ENCODE assay signal across 16 mouse cellular contexts in genomic region chr17:50170935-50171545, GRCm38 (mm10). TPM values are rescaled to one million over a fixed set of nuclear protein-coding genes. Genes with fewer than 3 reads are reported as not detected.
DNase-seq lines count a peak whose midpoint lies in the region; ATAC-seq and TF ChIP-seq lines count a peak whose summit lies in the region.
"Had no signal": no experiment of that assay in that cellular context is flagged by ENCODE, and none has a peak within 500 bp of the region (broad histone marks: within the 10 kb centered on the region; RNA-seq: fewer than 3 reads in every experiment).

No protein-coding gene starts in this region.

- no peak overlapping the region for H3K4me3 ChIP-seq in heart, embryonic 15.5 days
- H3K4me3 ChIP-seq in spleen, adult 2 months (ENCODE audit: extremely low read depth, insufficient read depth, insufficient read length) = no peak overlapping the region
- no peak overlapping the region for H3K4me3 ChIP-seq in stomach, embryonic 15.5 days (replicated peaks)
- H3K4me3 ChIP-seq in intestine, embryonic 16.5 days (ENCODE audit: low read length) = no peak overlapping the region
- H3K4me3 ChIP-seq in midbrain, embryonic 11.5 days (ENCODE audit: low read depth, low read length) = no peak overlapping the region
- H3K4me3 ChIP-seq: embryonic facial prominence, embryonic 15.5 days; layer of hippocampus, adult 2 months; liver, embryonic 12.5 days had no signal

- H3K9ac ChIP-seq in heart, embryonic 15.5 days = peak overlapping the region; percentile 3; the same call in 1 of the 2 replicates
- no peak overlapping the region for H3K9ac ChIP-seq in stomach, embryonic 15.5 days
- H3K9ac ChIP-seq in intestine, embryonic 16.5 days (ENCODE audit: low read depth, low read length) = no peak overlapping the region
- no peak overlapping the region for H3K9ac ChIP-seq in midbrain, embryonic 11.5 days (ENCODE audit: low read length)
- H3K9ac ChIP-seq: embryonic facial prominence, embryonic 15.5 days; forebrain, postnatal 0 days; liver, embryonic 12.5 days had no signal

- DNase-seq in heart, postnatal 14 days = no peak
- no peak for DNase-seq in spleen, adult 2 months (ENCODE audit: low read depth in 1 of 2, low spot score in 2 of 2)
- no peak for DNase-seq in spleen, postnatal 14 days (ENCODE audit: low spot score in 2 of 2)
- DNase-seq in midbrain, embryonic 11.5 days (ENCODE audit: low spot score, missing footprints) = no peak
- DNase-seq: adrenal gland, adult 8-10 months; cerebellum, postnatal 10 days; forebrain, postnatal 0 days; kidney, adult 18-20 months; right cerebral cortex, postnatal 4 days had no signal

- WGBS in heart, embryonic 15.5 days = 26% methylated on average over 6 of the region's 6 CpGs
- 44% methylated on average over 6 of the region's 6 CpGs for WGBS in spleen, adult 2 months
- WGBS in stomach, embryonic 15.5 days = 48% methylated on average over 6 of the region's 6 CpGs
- WGBS in intestine, embryonic 16.5 days = 57% methylated on average over 6 of the region's 6 CpGs
- 76% methylated on average over 6 of the region's 6 CpGs for WGBS in midbrain, embryonic 11.5 days

- peaks cover 25% of the 10 kb centered on the region for H3K36me3 ChIP-seq in heart, embryonic 15.5 days
- peaks cover 20% of the 10 kb centered on the region for H3K36me3 ChIP-seq in spleen, adult 2 months (ENCODE audit: control insufficient read depth, insufficient read depth, low read length)
- no peaks in the 10 kb centered on the region for H3K36me3 ChIP-seq in stomach, embryonic 15.5 days
- H3K36me3 ChIP-seq in intestine, embryonic 16.5 days (ENCODE audit: control insufficient read depth, insufficient read depth, low read length) = no peaks in the 10 kb centered on the region
- no peaks in the 10 kb centered on the region for H3K36me3 ChIP-seq in midbrain, embryonic 11.5 days (ENCODE audit: control insufficient read depth, insufficient read depth, low read length)

- H3K27me3 ChIP-seq in heart, embryonic 15.5 days = no peaks in the 10 kb centered on the region
- no peaks in the 10 kb centered on the region for H3K27me3 ChIP-seq in spleen, adult 2 months (ENCODE audit: control insufficient read depth, insufficient read depth, low read length)
- no peaks in the 10 kb centered on the region for H3K27me3 ChIP-seq in stomach, embryonic 15.5 days (replicated peaks)
- no peaks in the 10 kb centered on the region for H3K27me3 ChIP-seq in intestine, embryonic 16.5 days (replicated peaks; ENCODE audit: control insufficient read depth, insufficient read depth, low read length)
- H3K27me3 ChIP-seq in midbrain, embryonic 11.5 days (ENCODE audit: control insufficient read depth, insufficient read depth, low read length) = no peaks in the 10 kb centered on the region
- H3K27me3 ChIP-seq: embryonic facial prominence, embryonic 15.5 days; liver, embryonic 12.5 days had no signal

- no peak for TF ChIP-seq POLR2A in spleen, adult 2 months (IDR thresholded peaks at IDR 0.05; ENCODE audit: low read depth, low read length)

- no peak for TF ChIP-seq CTCF in spleen, adult 2 months (IDR thresholded peaks at IDR 0.05; ENCODE audit: extremely low read depth, insufficient read depth, insufficient read length, insufficient replicate concordance)

- ATAC-seq in heart, embryonic 15.5 days (replicated peaks; ENCODE audit: insufficient number of reproducible peaks, insufficient read depth, low FRiP score, low read depth) = peak; percentile 54; the same call in 1 of the 2 replicates
- ATAC-seq in granulocyte monocyte progenitor cell, adult 5-6 weeks (replicated peaks; ENCODE audit: poor library complexity, severe bottlenecking) = peak; percentile 63
- ATAC-seq in stomach, embryonic 15.5 days (ENCODE audit: insufficient read depth, low FRiP score, low read depth) = peak; percentile 8; the same call in 1 of the 2 replicates
- ATAC-seq in intestine, embryonic 16.5 days = no peak
- ATAC-seq in midbrain, embryonic 11.5 days (ENCODE audit: low FRiP score) = no peak
- ATAC-seq: liver, embryonic 12.5 days had no signal

- H3K4me1 ChIP-seq in heart, embryonic 15.5 days (replicated peaks) = peaks cover 30% of the 10 kb centered on the region
- peaks cover 28% of the 10 kb centered on the region for H3K4me1 ChIP-seq in spleen, adult 2 months (ENCODE audit: control insufficient read depth, insufficient read depth, insufficient read length)
- no peaks in the 10 kb centered on the region for H3K4me1 ChIP-seq in stomach, embryonic 15.5 days
- 0 out of 2 replicates have a peak, but pooled peaks cover 2% of the 10 kb centered on the region for H3K4me1 ChIP-seq in intestine, embryonic 16.5 days (ENCODE audit: control insufficient read depth, insufficient read depth, low read length)
- H3K4me1 ChIP-seq in midbrain, embryonic 11.5 days (ENCODE audit: control insufficient read depth, insufficient read depth, low read length) = no peaks in the 10 kb centered on the region

- peaks cover 3% of the 10 kb centered on the region for H3K9me3 ChIP-seq in heart, embryonic 15.5 days (replicated peaks)
- H3K9me3 ChIP-seq in stomach, embryonic 15.5 days = no peaks in the 10 kb centered on the region; the same call in 1 of the 2 replicates
- no peaks in the 10 kb centered on the region for H3K9me3 ChIP-seq in intestine, embryonic 16.5 days (ENCODE audit: control insufficient read depth, low read length)
- H3K9me3 ChIP-seq in midbrain, embryonic 11.5 days (ENCODE audit: control insufficient read depth, low read length) = no peaks in the 10 kb centered on the region
- H3K9me3 ChIP-seq: embryonic facial prominence, embryonic 15.5 days had no signal

- intact Hi-C loops in heart, postnatal 14 days (cut with DNase I) = no loop called here

- H3K4me2 ChIP-seq in heart, embryonic 15.5 days = peak overlapping the region; percentile 29
- no peak overlapping the region for H3K4me2 ChIP-seq in stomach, embryonic 15.5 days
- H3K4me2 ChIP-seq in intestine, embryonic 16.5 days (ENCODE audit: low read depth, low read length) = no peak overlapping the region
- H3K4me2 ChIP-seq in midbrain, embryonic 11.5 days = no peak overlapping the region
- H3K4me2 ChIP-seq: embryonic facial prominence, embryonic 15.5 days; liver, embryonic 12.5 days had no signal

- H3K27ac ChIP-seq in heart, embryonic 15.5 days = peak overlapping the region; percentile 67
- peak overlapping the region; percentile 52 for H3K27ac ChIP-seq in spleen, adult 2 months (ENCODE audit: insufficient read depth, low read length)
- no peak overlapping the region for H3K27ac ChIP-seq in stomach, embryonic 15.5 days
- no peak overlapping the region for H3K27ac ChIP-seq in intestine, embryonic 16.5 days (ENCODE audit: low read length)
- H3K27ac ChIP-seq in midbrain, embryonic 11.5 days (ENCODE audit: low read depth, low read length) = no peak overlapping the region
- H3K27ac ChIP-seq: embryonic facial prominence, embryonic 15.5 days; layer of hippocampus, adult 2 months; liver, embryonic 12.5 days had no signal

RNA-seq across cellular contexts. Expression of gene Rftn1, which starts 19.4 kb away (rescaled TPM):
- polyA plus RNA-seq in heart, embryonic 15.5 days (2015; fragmentation: Nextera tagmentation; extraction: Ambion mirVana) = 29.7 and 32.9 TPM in 2 replicates
- total RNA-seq in heart, postnatal 14 days (2021) = 10 to 100 TPM; 52.4 to 53.7 TPM
- polyA plus RNA-seq in spleen, adult 2 months (2012; rRNA removed) = 67.4 and 101 TPM in 2 replicates
- 9.8 and 25.8 TPM in 2 replicates for total RNA-seq in granulocyte monocyte progenitor cell, adult 5-6 weeks (2014; fragmentation: Nextera tagmentation)
- total RNA-seq in granulocyte monocyte progenitor cell, adult 5-6 weeks (2017) = 26.4 and 32.4 TPM in 2 replicates
- polyA plus RNA-seq in stomach, embryonic 15.5 days (2015; fragmentation: Nextera tagmentation; extraction: Ambion mirVana) = 11.4 and 12.6 TPM in 2 replicates
- 9.0 and 9.3 TPM in 2 replicates for polyA plus RNA-seq in intestine, embryonic 16.5 days (2015; fragmentation: Nextera tagmentation; extraction: Ambion mirVana)
- 3.5 and 4.3 TPM in 2 replicates for polyA plus RNA-seq in midbrain, embryonic 11.5 days (2014; fragmentation: Nextera tagmentation; extraction: Ambion mirVana)

Comparison
In these comparisons a context has a peak if more than half of its experiments do, and no peak if none do; other contexts are left out.
1. ATAC-seq: peak in heart, embryonic 15.5 days (single experiment), granulocyte monocyte progenitor cell, adult 5-6 weeks (single experiment) and stomach, embryonic 15.5 days (single experiment); none in intestine, embryonic 16.5 days (single experiment) and midbrain, embryonic 11.5 days (single experiment).
2. H3K27ac ChIP-seq: peak in heart, embryonic 15.5 days (single experiment) and spleen, adult 2 months (single experiment); none in stomach, embryonic 15.5 days (single experiment), intestine, embryonic 16.5 days (single experiment) and midbrain, embryonic 11.5 days (single experiment).